Mouse (Mus musculus) midbrain, embryonic 15.5 days (tissue): ENCODE measurements around the gene Pon1. TPM values are rescaled to one million over a fixed set of nuclear protein-coding genes. Genes with fewer than 3 reads are reported as not detected.
"Not testable (repeated sequence)": the region's sequence is repeated elsewhere in the genome, so short reads cannot be mapped to it uniquely, and the experiment has no call there.

Experiments used
- ATAC-seq: fragments of 200-750 bp; cut with Nextera tagmentation; replicated peaks from 2 replicates; pipeline ENCODE4 v1.8.0; 2017; ENCODE audit warnings: moderate TSS enrichment
- H3K27ac ChIP-seq: fragments of 300-500 bp; sonication (generic); 2 replicates; pipeline ENCODE4 v1.5.1; 2015; ENCODE audit warnings: mild to moderate bottlenecking, inconsistent platforms
- H3K27me3 ChIP-seq: fragments of 300-500 bp; sonication (generic); replicated peaks from 2 replicates; pipeline ENCODE4 v1.6.1; 2015; ENCODE audit warnings: inconsistent platforms
- H3K36me3 ChIP-seq: fragments of 300-500 bp; sonication (generic); replicated peaks from 2 replicates; pipeline ENCODE4 v1.6.1; 2015; ENCODE audit warnings: inconsistent platforms
- H3K4me1 ChIP-seq: fragments of 300-500 bp; sonication (generic); 2 replicates; pipeline ENCODE4 v1.6.1; 2015; ENCODE audit warnings: inconsistent platforms
- H3K4me2 ChIP-seq: fragments of 300-500 bp; sonication (generic); 2 replicates; pipeline ENCODE4 v1.6.1; 2015; ENCODE audit warnings: inconsistent platforms, mild to moderate bottlenecking, moderate library complexity
- H3K4me3 ChIP-seq: fragments of 300-500 bp; sonication (generic); 2 replicates; pipeline ENCODE4 v1.5.1; 2015; ENCODE audit warnings: mild to moderate bottlenecking, inconsistent platforms
- H3K9ac ChIP-seq: fragments of 300-500 bp; sonication (generic); 2 replicates; pipeline ENCODE4 v1.6.1; 2015; ENCODE audit warnings: mild to moderate bottlenecking, inconsistent platforms
- H3K9me3 ChIP-seq: fragments of 300-500 bp; sonication (generic); 2 replicates; pipeline ENCODE4 v1.6.1; 2016; ENCODE audit warnings: inconsistent platforms
- WGBS: fragments of 180-500 bp; shearing (Covaris S2); methylation state at CpG from one replicate; pipeline ENCODE4 v1.1.7; 2015; ENCODE audit warnings: mixed read lengths; 5-methylcytosine and 5-hydroxymethylcytosine counted together
- polyA plus RNA-seq: library from polyadenylated mRNA; unstranded; fragments of >200 nt; fragmentation: Nextera tagmentation; extraction: Ambion mirVana; gene quantifications from 2 replicates; pipeline ENCODE4 v1.2.1, GENCODE M21; 2015

Gene Pon1
- 0.15 and 0.18 TPM in 2 replicates for polyA plus RNA-seq

DNA sequence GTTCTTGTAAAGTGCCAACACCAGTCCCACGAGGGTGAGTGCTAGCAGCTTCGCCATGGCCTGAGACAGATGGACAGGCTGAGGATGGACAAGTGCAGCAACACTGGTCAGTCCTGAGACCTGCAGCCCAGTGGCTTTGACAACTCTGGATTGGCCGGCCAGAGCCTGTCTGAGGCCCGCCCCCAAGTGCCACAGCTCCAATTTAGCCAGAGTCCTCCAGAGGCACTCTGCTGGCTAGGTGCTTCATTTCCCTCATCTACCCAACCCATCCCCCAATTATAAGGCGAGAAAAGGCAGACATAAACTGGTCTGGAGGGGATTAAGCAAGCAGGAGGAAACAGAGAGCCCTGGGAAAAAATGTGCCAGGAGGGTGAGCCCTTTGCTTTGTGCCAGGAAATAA lies at the start of gene Pon1:
Gene Pon1 (minus strand): TSS at position 254 of the 400 bp plus-strand sequence.
- Histone ChIP-seq H3K27ac (no peak within 1 kb of the TSS), H3K4me3 (no peak within 1 kb of the TSS), H3K36me3 (no peaks in the 10 kb centered on the region), H3K9ac (no peak within 1 kb of the TSS), H3K27me3 (no peaks in the 10 kb centered on the region), H3K4me2 (no peak within 1 kb of the TSS), H3K9me3 (no peaks in the 10 kb centered on the region), H3K4me1 (no peaks in the 10 kb centered on the region)
- 0 out of 2 replicates have a peak, but pooled peaks have one; percentile 30 for ATAC-seq
- 43% methylated on average over 5 of the region's 5 CpGs for WGBS

DNA sequence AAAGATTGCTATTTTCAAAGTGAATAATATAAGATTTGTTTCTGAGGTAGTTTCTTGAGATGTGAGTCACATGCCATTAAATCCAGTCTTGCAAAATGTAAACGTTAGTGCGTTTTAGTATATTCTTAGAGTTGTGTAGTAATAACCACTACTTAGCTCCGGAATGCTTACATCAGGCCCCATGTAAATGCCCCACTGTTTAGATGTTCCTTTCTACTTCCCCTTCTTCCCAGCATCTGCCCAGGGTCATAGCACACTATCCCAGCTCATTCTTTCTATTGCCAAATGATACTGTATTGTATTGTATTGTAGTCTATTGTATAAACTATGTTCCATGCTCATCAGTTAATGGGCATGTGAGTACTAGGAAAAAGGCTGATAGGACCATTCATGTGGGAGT lies 45.1 kb upstream of the Pon1 start:
- no peaks in the 10 kb centered on the region for H3K4me1 ChIP-seq
- no peaks in the 10 kb centered on the region for H3K27me3 ChIP-seq
- no peak overlapping the region for H3K27ac ChIP-seq
- H3K9me3 ChIP-seq, result no peaks in the 10 kb centered on the region
- H3K36me3 ChIP-seq, result no peaks in the 10 kb centered on the region
- 95% methylated on average over 3 of the region's 3 CpGs for WGBS
- no peak for ATAC-seq
- H3K9ac ChIP-seq, result no peak overlapping the region
- no peak overlapping the region for H3K4me2 ChIP-seq
- no peak overlapping the region for H3K4me3 ChIP-seq

DNA sequence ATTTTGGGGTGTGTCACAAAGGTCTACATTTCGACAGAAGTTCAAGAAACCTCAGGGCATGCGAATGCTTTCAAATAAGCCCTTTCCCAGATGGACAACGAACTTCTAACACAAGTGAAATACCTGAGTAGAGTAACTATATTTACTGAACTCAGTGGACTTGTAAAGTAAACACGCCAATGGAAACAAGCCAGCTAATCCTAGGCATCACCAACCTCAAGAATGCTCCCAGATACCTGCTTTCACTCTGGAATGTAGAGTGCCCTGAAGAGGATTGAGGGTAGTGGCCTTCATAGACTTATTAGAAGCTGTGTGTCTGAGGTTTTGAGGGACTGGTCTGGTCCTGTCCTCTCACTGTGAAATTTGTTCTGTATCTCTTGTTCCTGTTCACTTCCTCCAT lies 43.8 kb upstream of the Pon1 start:
- no peak overlapping the region for H3K4me3 ChIP-seq
- no peak overlapping the region for H3K27ac ChIP-seq
- ATAC-seq, result no peak
- H3K27me3 ChIP-seq, result no peaks in the 10 kb centered on the region
- no peaks in the 10 kb centered on the region for H3K9me3 ChIP-seq
- H3K9ac ChIP-seq, result no peak overlapping the region
- 90% methylated on average over 4 of the region's 4 CpGs for WGBS
- no peak overlapping the region for H3K4me2 ChIP-seq
- no peaks in the 10 kb centered on the region for H3K36me3 ChIP-seq
- no peaks in the 10 kb centered on the region for H3K4me1 ChIP-seq

DNA sequence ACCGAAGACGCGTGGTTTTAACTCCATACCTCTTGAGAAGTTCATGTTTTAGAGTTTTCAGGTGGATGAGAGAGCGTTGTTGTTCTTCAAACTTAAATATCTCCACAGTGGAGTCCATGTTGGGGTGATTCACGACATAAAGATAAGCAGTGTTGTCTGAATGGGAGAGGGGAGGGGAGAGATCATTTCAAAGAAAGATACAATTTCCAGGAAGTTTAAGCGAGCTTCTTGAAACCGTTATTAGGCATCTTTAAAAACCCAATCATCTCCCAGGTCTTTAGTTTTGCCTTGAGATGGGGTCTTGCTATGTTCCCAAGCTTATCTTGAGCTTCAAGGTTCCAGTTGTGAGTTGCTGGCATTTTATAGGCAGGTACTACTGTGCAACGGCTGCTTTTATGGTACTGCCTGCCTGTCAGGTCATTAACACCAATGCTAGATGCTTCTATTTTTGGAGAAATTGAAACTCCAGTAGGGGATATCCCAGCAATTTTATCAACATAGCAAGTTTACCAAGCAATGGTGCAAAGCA lies 43.2 kb upstream of the Pon1 start:
- H3K27me3 ChIP-seq, result no peaks in the 10 kb centered on the region
- no peak overlapping the region for H3K27ac ChIP-seq
- no peaks in the 10 kb centered on the region for H3K4me1 ChIP-seq
- no peak overlapping the region for H3K4me2 ChIP-seq
- H3K9me3 ChIP-seq, result no peaks in the 10 kb centered on the region
- 76% methylated on average over 8 of the region's 8 CpGs for WGBS
- H3K36me3 ChIP-seq, result no peaks in the 10 kb centered on the region
- ATAC-seq, result no peak
- H3K9ac ChIP-seq, result no peak overlapping the region
- no peak overlapping the region for H3K4me3 ChIP-seq

DNA sequence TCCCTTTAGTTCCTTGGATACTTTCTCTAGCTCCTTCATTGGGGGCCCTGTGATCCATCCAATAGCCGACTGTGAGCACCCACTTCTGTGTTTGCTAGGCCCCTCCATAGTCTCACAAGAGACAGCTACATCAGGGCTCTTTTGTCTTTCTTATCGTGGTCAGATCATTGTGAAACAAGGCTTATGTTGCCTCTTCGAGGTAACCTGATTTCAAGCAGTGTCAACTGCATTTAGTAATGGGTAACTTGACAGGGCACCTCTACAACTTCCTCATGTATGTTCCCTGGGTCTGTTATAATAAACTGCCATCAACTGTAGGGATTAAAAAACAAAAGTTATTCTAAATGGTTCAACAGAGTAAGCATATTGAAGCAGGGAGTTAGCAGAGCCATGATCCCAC lies 40.8 kb upstream of the Pon1 start:
- 77% methylated on average over 3 of the region's 3 CpGs for WGBS
- no peak overlapping the region for H3K4me3 ChIP-seq
- no peak for ATAC-seq
- H3K9ac ChIP-seq, result no peak overlapping the region
- no peak overlapping the region for H3K27ac ChIP-seq
- no peaks in the 10 kb centered on the region for H3K36me3 ChIP-seq
- H3K9me3 ChIP-seq, result no peaks in the 10 kb centered on the region
- no peaks in the 10 kb centered on the region for H3K27me3 ChIP-seq
- H3K4me1 ChIP-seq, result no peaks in the 10 kb centered on the region
- no peak overlapping the region for H3K4me2 ChIP-seq

DNA sequence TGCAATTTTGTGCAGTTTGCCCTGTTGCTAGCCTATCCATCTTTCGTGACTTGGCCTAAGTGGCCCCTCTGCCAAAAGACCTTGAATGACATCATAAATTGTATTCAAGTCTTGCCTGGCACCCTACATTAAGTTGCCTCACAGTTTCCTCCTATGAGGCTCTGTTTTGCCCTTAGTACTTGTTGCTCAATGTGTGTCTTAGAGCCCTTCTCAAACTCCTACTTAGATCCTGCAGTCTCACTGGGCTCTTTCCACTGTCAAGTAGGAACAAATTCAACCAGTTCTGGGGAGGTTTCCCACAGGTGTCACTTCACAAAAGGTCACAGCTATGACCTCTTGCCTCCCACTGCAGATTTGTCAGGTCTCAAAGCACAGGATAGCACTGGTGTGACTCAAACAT lies 40.1 kb upstream of the Pon1 start:
- Histone ChIP-seq H3K9me3 (no peaks in the 10 kb centered on the region), H3K4me2 (no peak overlapping the region), H3K4me3 (no peak overlapping the region), H3K27ac (no peak overlapping the region), H3K36me3 (no peaks in the 10 kb centered on the region), H3K4me1 (no peaks in the 10 kb centered on the region), H3K27me3 (no peaks in the 10 kb centered on the region), H3K9ac (no peak overlapping the region)
- WGBS, result 95% methylated on average over 1 of the region's 1 CpGs
- ATAC-seq, result no peak

DNA sequence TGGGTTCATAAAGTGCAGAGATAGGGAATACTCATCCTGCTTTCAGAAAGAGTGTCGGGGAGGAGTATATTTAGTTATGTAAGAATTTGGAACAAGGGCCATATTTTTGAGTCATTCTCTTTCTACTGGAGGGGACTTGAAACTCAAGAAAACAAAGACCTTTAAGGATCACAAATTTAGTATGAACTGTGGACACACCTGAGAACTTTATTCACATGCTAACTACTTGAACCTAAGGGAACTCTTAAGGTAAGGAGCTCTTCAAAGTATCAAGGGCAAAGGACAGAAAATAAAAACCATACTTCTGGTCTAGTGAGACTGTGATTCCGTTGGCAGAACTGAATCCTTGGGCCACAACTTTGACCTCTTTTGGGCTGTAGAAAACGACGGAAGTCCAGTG lies 38.3 kb upstream of the Pon1 start:
- no peak overlapping the region for H3K27ac ChIP-seq
- no peaks in the 10 kb centered on the region for H3K36me3 ChIP-seq
- no peak overlapping the region for H3K4me2 ChIP-seq
- no peaks in the 10 kb centered on the region for H3K4me1 ChIP-seq
- WGBS, result 88% methylated on average over 4 of the region's 4 CpGs
- H3K4me3 ChIP-seq, result no peak overlapping the region
- no peak overlapping the region for H3K9ac ChIP-seq
- ATAC-seq, result no peak
- no peaks in the 10 kb centered on the region for H3K9me3 ChIP-seq
- H3K27me3 ChIP-seq, result no peaks in the 10 kb centered on the region

DNA sequence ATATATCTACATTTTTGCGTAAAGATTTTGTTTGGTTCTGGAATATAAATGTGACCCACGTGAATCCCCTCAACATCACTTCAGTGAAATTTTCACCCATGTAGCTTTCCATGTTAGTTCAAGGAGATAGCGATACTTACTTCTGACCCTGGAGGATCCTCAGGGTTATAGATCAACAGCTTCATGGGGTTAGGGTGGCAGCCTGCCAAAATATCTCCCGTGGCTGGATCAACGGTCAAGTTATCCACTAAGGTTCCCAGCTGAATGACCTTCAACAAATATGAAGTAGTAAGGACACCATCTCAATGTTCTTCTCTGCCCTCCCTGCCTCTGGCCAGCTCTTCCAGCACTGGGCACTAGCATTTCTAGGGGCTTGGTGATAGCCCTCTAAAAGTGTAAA lies 36.5 kb upstream of the Pon1 start:
- 92% methylated on average over 5 of the region's 5 CpGs for WGBS
- no peaks in the 10 kb centered on the region for H3K27me3 ChIP-seq
- no peak overlapping the region for H3K9ac ChIP-seq
- no peak for ATAC-seq
- H3K27ac ChIP-seq, result no peak overlapping the region
- H3K4me2 ChIP-seq, result no peak overlapping the region
- no peaks in the 10 kb centered on the region for H3K9me3 ChIP-seq
- no peaks in the 10 kb centered on the region for H3K4me1 ChIP-seq
- no peak overlapping the region for H3K4me3 ChIP-seq
- no peaks in the 10 kb centered on the region for H3K36me3 ChIP-seq

DNA sequence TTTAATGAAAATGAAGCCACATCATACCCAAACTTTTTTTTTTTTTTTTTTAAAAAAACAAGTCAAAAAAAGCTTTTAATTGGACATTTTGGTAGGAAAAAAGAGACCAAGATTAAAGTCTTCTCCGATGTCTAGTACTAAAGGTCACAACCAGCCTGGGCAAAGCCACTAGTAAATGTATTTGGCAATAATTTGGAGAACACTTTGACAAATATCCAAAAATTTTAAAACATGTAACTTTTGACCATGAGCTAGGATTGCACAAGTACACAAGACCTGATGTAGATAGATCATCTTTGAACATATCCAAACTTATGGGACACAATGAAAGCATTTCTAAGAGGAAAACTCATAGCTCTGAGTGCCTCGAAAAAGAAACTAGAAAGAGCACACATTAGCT lies 29.8 kb upstream of the Pon1 start:
- not testable (repeated sequence) for H3K9ac ChIP-seq, H3K9me3 ChIP-seq, H3K4me3 ChIP-seq, H3K36me3 ChIP-seq, H3K4me2 ChIP-seq, H3K27me3 ChIP-seq, H3K4me1 ChIP-seq, H3K27ac ChIP-seq, ATAC-seq
- WGBS, result 87% methylated on average over 2 of the region's 2 CpGs

DNA sequence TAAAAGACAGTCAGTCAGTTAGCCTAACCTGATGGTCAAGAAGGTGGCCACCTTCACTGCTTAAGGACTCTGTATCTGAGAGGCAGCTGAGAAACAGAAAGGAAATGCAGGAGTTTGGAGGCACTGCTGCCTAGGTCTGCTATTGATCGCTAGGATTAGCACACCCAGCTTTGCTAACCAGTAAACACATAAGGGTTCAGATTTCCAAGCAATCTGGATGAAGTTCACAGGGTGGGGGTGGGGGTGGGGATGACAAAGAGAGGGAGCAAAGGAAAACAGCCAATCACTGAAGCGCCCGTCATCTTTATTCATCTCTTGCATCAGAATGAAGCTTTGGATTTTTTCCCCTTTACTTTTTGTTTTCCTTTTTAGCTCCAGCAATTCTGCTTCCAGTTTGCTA lies 28.3 kb upstream of the Pon1 start:
- 76% methylated on average over 3 of the region's 3 CpGs for WGBS
- no peak overlapping the region for H3K4me3 ChIP-seq

DNA sequence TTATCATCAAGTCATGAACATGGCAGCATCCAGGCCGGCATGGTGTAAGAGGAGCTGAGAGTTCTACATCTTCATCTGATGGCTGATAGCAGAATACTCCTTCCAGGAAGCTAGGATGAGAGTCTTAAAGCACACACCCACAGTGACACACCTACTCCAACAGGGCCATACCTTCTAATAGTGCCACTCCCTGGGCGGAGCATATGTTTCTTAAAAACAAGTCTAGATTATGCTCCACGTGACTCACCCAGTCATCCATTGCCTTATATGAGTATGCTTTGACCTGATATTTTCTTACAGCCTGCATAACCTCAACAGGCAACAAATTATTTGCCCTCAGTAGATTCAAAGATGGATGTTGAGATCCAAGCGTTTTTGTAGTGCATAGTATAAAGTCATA lies 24.4 kb upstream of the Pon1 start:
- 93% methylated on average over 4 of the region's 4 CpGs for WGBS
- Histone ChIP-seq H3K4me3 (no peak overlapping the region), H3K9me3 (no peaks in the 10 kb centered on the region), H3K27ac (no peak overlapping the region), H3K9ac (no peak overlapping the region), H3K4me1 (no peaks in the 10 kb centered on the region), H3K4me2 (no peak overlapping the region), H3K36me3 (no peaks in the 10 kb centered on the region), H3K27me3 (no peaks in the 10 kb centered on the region)
- no peak for ATAC-seq

More for the DNA sequence above, 28.3 kb upstream of the Pon1 start:
- no peak overlapping the region for H3K9ac ChIP-seq
- no peaks in the 10 kb centered on the region for H3K9me3 ChIP-seq
- no peaks in the 10 kb centered on the region for H3K36me3 ChIP-seq
- H3K27ac ChIP-seq, result no peak overlapping the region
- no peaks in the 10 kb centered on the region for H3K27me3 ChIP-seq
- no peak overlapping the region for H3K4me2 ChIP-seq
- no peak for ATAC-seq
- H3K4me1 ChIP-seq, result no peaks in the 10 kb centered on the region

DNA sequence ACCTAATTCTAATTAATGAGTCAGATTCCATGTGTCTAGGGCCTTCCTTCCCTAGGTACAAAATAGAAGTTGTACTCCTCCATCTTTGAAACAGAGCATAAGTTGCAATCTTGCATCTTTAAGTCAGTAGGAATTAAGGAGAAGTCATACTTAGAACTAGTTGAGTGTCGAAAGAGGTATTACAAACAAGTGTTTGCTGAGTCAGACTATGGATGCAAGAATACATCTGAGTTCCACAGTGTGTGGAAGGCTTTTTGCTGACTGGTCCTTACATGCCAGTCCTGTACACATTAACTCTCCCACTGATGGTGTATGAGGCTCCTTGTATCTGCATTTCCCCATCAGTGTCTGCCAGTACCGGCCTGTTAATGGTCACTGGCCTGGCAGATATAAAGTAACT lies 14.1 kb upstream of the Pon1 start:
- Histone ChIP-seq H3K27me3 (no peaks in the 10 kb centered on the region), H3K9ac (no peak overlapping the region), H3K4me1 (no peaks in the 10 kb centered on the region), H3K4me2 (no peak overlapping the region), H3K36me3 (no peaks in the 10 kb centered on the region), H3K4me3 (no peak overlapping the region), H3K27ac (no peak overlapping the region), H3K9me3 (no peaks in the 10 kb centered on the region)
- no peak for ATAC-seq
- 80% methylated on average over 2 of the region's 2 CpGs for WGBS

DNA sequence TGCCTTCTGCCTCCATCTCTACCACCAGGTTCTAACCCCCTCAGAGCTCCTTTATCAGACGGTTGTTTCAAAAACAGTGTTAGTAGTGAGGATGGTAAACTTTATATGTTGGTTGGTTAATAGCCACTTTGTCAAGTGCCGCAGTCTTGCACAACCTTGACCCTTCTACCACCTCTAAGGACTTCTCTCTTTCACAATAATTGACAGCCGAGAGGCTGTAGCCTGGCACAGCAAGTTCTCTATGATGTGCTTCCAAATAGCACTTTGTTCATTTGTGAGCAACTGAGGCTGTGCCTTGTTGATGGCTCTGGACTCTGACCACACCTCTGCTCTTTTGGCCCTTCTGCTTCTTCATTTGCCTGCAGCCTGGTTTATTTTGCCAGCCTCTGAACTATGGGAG lies 6.2 kb upstream of the Pon1 start:
- H3K4me1 ChIP-seq, result no peaks in the 10 kb centered on the region
- no peak overlapping the region for H3K27ac ChIP-seq
- H3K9me3 ChIP-seq, result no peaks in the 10 kb centered on the region
- H3K36me3 ChIP-seq, result no peaks in the 10 kb centered on the region
- WGBS, result 90% methylated on average over 3 of the region's 3 CpGs
- H3K4me3 ChIP-seq, result no peak overlapping the region
- H3K27me3 ChIP-seq, result no peaks in the 10 kb centered on the region
- no peak overlapping the region for H3K9ac ChIP-seq
- H3K4me2 ChIP-seq, result no peak overlapping the region
- ATAC-seq, result no peak
